Mouse (Mus musculus) stomach, postnatal 0 days (tissue): Measurements from ENCODE around the gene Tenm2.

Experiments used
- CTCF ChIP-seq: IDR thresholded peaks from 2 replicates; pipeline ENCODE4 v1.5.1; 2016; ENCODE audit warnings: antibody characterized with exemption, low read depth, mild to moderate bottlenecking, moderate library complexity
- EP300 ChIP-seq: optimal IDR thresholded peaks from 2 replicates; pipeline ENCODE3; 2016; ENCODE audit warnings: antibody characterized with exemption

- no peak for TF ChIP-seq EP300
- TF ChIP-seq CTCF: no peak
Measured at GRCm38 (mm10) chr11:36277903-36278215, 957.9 kb downstream of the Tenm2 start.
